Mouse (Mus musculus) kidney, postnatal 0 days (tissue): ENCODE measurements around the gene Ankrd13a. TPM values are rescaled to one million over a fixed set of nuclear protein-coding genes. Genes with fewer than 3 reads are reported as not detected.

Experiments
- ATAC-seq: fragments of 200-750 bp; cut with Nextera tagmentation; replicated peaks from 2 replicates; pipeline ENCODE4 v1.8.0; 2017; ENCODE audit warnings: low read depth, moderate number of reproducible peaks, moderate TSS enrichment, moderate library complexity; ENCODE audit not compliant: low FRiP score
- DNase-seq: peaks from one replicate; pipeline ENCODE4 v3.0.0-alpha.2; 2016; ENCODE audit warnings: low spot score
- H3K27ac ChIP-seq: fragments of 300-500 bp; sonication (generic); 2 replicates; pipeline ENCODE4 v1.5.1; 2014; ENCODE audit warnings: mild to moderate bottlenecking
- H3K27me3 ChIP-seq: fragments of 300-500 bp; sonication (generic); 2 replicates; pipeline ENCODE4 v1.6.1; 2014; ENCODE audit warnings: low read length, mixed read lengths; ENCODE audit not compliant: insufficient read depth
- H3K36me3 ChIP-seq: fragments of 300-500 bp; sonication (generic); 2 replicates; pipeline ENCODE4 v1.6.1; 2014; ENCODE audit warnings: low read length, mixed read lengths; ENCODE audit not compliant: insufficient read depth
- H3K4me1 ChIP-seq: fragments of 300-500 bp; sonication (generic); replicated peaks from 2 replicates; pipeline ENCODE4 v1.6.1; 2014; ENCODE audit warnings: antibody characterized with exemption, low read length, mixed read lengths; ENCODE audit not compliant: insufficient read depth
- H3K4me2 ChIP-seq: fragments of 300-500 bp; sonication (generic); 2 replicates; pipeline ENCODE4 v1.6.1; 2014; ENCODE audit warnings: mild to moderate bottlenecking, low read length, moderate library complexity, mixed read lengths
- H3K4me3 ChIP-seq: fragments of 300-500 bp; sonication (generic); replicated peaks from 2 replicates; pipeline ENCODE4 v1.5.1; 2014; ENCODE audit warnings: low read depth, low read length
- H3K9ac ChIP-seq: fragments of 300-500 bp; sonication (generic); 2 replicates; pipeline ENCODE4 v1.6.1; 2014; ENCODE audit warnings: low read depth, low read length
- H3K9me3 ChIP-seq: fragments of 300-500 bp; sonication (generic); replicated peaks from 2 replicates; pipeline ENCODE4 v1.6.1; 2016; ENCODE audit warnings: low read length, inconsistent platforms, mixed read lengths
- CTCF ChIP-seq: IDR thresholded peaks from 2 replicates; pipeline ENCODE4 v1.5.1; 2016; ENCODE audit warnings: antibody characterized with exemption, low read depth, mild to moderate bottlenecking, moderate library complexity
- WGBS: fragments of 180-500 bp; shearing (Covaris S2); extraction: QIAGEN DNeasy Blood & Tissue Kit; methylation state at CpG from one replicate; pipeline ENCODE4 v1.1.7; 2014; 5-methylcytosine and 5-hydroxymethylcytosine counted together
- polyA plus RNA-seq: library from polyadenylated mRNA; unstranded; fragments of >200 nt; fragmentation: Nextera tagmentation; extraction: Ambion mirVana; gene quantifications from 2 replicates; pipeline ENCODE4 v1.2.1, GENCODE M21; 2015

Gene Ankrd13a
- polyA plus RNA-seq, result 45.6 and 49.2 TPM in 2 replicates

DNA sequence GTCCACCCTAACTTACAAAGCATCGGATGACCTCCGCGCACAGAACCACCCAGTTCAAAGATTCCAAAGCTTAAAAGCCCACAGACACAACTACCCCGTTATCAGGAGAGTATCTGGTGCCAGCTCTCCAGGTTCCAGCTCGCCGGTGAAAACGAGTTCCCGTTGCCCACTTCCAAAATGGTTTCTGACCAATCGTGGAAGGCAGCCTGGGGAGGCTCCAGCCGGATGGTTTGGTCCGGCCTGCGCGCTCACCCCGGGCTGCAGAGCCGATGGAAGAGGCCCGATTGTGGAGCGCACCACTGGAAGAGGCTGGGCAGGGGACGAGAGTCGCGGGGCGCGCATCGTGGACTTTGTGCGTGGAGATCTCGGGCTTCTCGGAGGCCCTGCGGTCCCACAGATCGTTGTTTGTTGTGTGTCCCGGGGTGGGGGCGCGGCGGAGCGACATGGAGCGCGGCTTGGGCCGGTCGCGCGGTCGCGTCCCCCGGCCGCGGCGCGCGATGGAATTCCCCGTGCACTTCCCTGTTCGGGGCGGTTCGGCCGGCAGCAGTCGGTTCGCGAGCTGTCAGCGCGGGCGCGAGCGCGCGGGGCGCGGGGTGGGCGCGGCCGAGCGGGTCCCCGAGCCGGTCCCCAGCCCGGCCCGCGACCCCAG is at the start of gene Ankrd13a:
Gene Ankrd13a (plus strand): TSS at position 275 of the 649 bp plus-strand sequence.
- TF ChIP-seq CTCF, result no peak
- no peaks in the 10 kb centered on the region for H3K27me3 ChIP-seq
- H3K4me3 ChIP-seq, result peak within 1 kb of the TSS; percentile 99
- ATAC-seq (peak; percentile 90), DNase-seq (peak; percentile 96)
- under 1% methylated on average over 60 of the region's 73 CpGs for WGBS
- peak within 1 kb of the TSS; percentile 92 for H3K27ac ChIP-seq
- H3K9me3 ChIP-seq, result no peaks in the 10 kb centered on the region
- H3K4me1 ChIP-seq, result 0 out of 2 replicates have a peak, but pooled peaks cover 4% of the 10 kb centered on the region
- no peaks in the 10 kb centered on the region for H3K36me3 ChIP-seq
- H3K4me2 ChIP-seq, result peak within 1 kb of the TSS; percentile 95
- peak within 1 kb of the TSS; percentile 94 for H3K9ac ChIP-seq

DNA sequence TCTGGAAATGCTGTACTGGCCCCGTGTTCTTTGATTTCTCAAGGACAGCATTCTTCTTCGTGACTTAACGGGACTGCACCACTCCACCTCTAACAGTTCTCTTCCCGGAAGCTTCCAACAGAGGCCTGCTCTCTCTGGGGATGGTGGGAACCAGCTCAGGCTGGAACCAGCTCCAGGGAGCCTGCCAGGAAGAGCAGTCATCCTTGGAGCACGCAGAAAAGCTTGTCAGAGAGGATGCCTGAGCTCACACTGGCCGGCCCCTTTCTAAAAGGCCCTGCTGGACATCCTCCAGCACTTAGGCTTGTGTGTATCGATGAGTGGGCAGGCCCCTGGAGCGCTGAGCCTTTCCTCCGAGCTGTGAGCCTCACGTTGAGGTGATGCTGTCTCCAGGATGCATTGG is 46.3 kb upstream of the Ankrd13a start:
- Histone ChIP-seq H3K9me3 (no peaks in the 10 kb centered on the region), H3K4me2 (no peak overlapping the region), H3K27ac (no peak overlapping the region), H3K4me3 (no peak overlapping the region), H3K9ac (no peak overlapping the region), H3K27me3 (no peaks in the 10 kb centered on the region), H3K36me3 (peaks cover 50% of the 10 kb centered on the region), H3K4me1 (no peaks in the 10 kb centered on the region)
- no peak for DNase-seq
- TF ChIP-seq CTCF, result no peak
- ATAC-seq, result peak; percentile 25; the same call in 1 of the 2 replicates
- WGBS, result 74% methylated on average over 10 of the region's 10 CpGs

DNA sequence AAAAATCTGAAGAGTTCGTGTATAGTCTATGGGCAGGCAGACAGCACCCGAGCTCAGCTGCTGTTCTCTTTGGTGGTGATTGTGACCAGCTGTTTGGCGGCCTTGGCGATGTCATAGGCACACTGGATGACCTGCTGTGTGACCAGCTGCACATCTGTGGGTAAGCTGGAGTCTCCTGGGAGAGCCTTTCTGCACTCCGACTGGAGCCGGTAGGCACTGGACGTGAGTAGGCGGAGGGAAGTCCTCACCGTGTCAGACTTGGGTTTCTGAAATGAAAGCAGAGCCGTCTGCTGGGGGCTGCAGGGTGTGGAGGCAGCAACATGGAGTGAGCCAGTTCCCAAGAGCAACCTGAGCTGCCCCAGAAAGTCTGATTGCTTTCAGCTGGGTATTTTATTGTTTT is 44.3 kb upstream of the Ankrd13a start:
- H3K4me1 ChIP-seq, result no peaks in the 10 kb centered on the region
- no peak overlapping the region for H3K27ac ChIP-seq
- H3K9me3 ChIP-seq, result no peaks in the 10 kb centered on the region
- peak; percentile 43 for DNase-seq
- no peak overlapping the region for H3K4me2 ChIP-seq
- TF ChIP-seq CTCF, result no peak
- WGBS, result 45% methylated on average over 10 of the region's 10 CpGs
- peak; percentile 13; the same call in 1 of the 2 replicates for ATAC-seq
- H3K4me3 ChIP-seq, result no peak overlapping the region
- no peak overlapping the region for H3K9ac ChIP-seq
- H3K27me3 ChIP-seq, result no peaks in the 10 kb centered on the region
- peaks cover 60% of the 10 kb centered on the region for H3K36me3 ChIP-seq

DNA sequence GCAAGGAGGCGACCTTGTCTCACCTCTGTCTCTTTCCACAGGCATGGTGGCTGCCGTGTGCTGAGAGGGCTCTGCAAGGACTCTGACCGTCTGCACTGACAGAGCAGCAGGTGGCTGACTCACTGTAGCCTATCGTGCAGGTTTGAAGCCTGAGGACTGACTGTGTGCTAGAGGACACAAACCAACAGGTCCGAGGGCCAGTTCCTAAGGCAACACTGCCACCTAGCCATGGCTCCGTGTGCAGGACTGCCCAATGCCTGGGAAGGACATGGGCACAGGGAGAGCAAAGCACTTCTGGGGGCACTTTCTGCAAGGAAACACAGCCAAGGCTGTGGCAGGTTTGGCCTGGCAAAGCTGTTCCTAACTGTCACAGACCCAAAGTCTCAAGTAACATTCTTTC is 43.0 kb upstream of the Ankrd13a start:
- H3K4me2 ChIP-seq, result no peak overlapping the region
- DNase-seq (no peak), ATAC-seq (no peak)
- 53% methylated on average over 6 of the region's 6 CpGs for WGBS
- TF ChIP-seq CTCF, result peak; percentile 53
- no peaks in the 10 kb centered on the region for H3K9me3 ChIP-seq
- H3K27me3 ChIP-seq, result no peaks in the 10 kb centered on the region
- peaks cover 70% of the 10 kb centered on the region for H3K36me3 ChIP-seq
- H3K4me3 ChIP-seq, result no peak overlapping the region
- H3K4me1 ChIP-seq, result no peaks in the 10 kb centered on the region
- H3K27ac ChIP-seq, result no peak overlapping the region
- H3K9ac ChIP-seq, result no peak overlapping the region

DNA sequence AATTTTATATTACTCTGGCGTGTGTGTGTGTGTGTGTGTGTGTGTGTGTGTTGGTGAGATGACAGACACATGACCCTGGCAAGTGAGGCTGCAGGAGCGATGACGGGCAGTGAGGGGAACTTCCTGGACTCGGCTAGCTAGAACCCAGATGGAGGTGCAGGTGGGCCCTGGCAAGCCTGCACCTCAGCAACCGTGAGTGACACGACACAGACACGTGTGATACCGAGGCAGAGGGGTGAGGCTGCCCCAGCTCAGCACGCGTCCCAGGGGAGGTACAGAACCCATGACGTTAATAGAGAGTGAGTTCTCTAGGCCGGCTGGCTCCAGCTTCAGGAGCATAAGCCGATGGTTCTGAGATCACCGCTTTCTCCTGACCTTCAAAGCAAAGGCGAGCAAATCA is 42.5 kb upstream of the Ankrd13a start:
- no peak for TF ChIP-seq CTCF
- Histone ChIP-seq H3K27me3 (no peaks in the 10 kb centered on the region), H3K4me2 (no peak overlapping the region), H3K27ac (no peak overlapping the region), H3K4me3 (no peak overlapping the region), H3K36me3 (peaks cover 74% of the 10 kb centered on the region), H3K4me1 (no peaks in the 10 kb centered on the region), H3K9ac (no peak overlapping the region), H3K9me3 (no peaks in the 10 kb centered on the region)
- 88% methylated on average over 15 of the region's 15 CpGs for WGBS
- DNase-seq (no peak), ATAC-seq (no peak)

DNA sequence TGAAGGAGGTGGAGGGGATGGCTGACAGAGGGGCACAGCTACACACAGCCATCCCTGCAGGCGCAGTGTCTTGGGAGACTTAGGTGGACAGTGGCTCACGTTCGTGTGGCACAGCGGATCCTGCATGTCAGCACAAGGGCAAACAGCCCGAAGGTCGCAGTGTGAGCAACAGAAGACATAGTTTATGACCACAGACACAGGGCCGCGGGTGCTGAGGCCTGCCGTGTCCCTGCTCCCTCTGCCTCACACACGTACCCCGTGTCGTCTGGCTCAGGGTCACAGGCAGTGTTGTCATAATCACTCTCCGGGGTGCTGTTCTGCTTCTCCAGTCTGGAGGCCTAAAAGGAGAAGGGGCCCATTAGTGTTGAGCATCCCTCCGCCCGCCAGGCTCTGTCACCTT is 40.9 kb upstream of the Ankrd13a start:
- Histone ChIP-seq H3K4me3 (no peak overlapping the region), H3K4me2 (no peak overlapping the region), H3K9me3 (no peaks in the 10 kb centered on the region), H3K9ac (no peak overlapping the region), H3K36me3 (peaks cover 76% of the 10 kb centered on the region), H3K27me3 (no peaks in the 10 kb centered on the region), H3K27ac (no peak overlapping the region), H3K4me1 (no peaks in the 10 kb centered on the region)
- 82% methylated on average over 15 of the region's 15 CpGs for WGBS
- TF ChIP-seq CTCF, result no peak
- DNase-seq (no peak), ATAC-seq (no peak)
